Mouse (Mus musculus): Measurements from ENCODE around the gene Map4. TPM values are rescaled to one million over a fixed set of nuclear protein-coding genes. Genes with fewer than 3 reads are reported as not detected.

Gene Map4
- polyA plus RNA-seq, 1 experiment from 2014 or later: 9.0 TPM

DNA sequence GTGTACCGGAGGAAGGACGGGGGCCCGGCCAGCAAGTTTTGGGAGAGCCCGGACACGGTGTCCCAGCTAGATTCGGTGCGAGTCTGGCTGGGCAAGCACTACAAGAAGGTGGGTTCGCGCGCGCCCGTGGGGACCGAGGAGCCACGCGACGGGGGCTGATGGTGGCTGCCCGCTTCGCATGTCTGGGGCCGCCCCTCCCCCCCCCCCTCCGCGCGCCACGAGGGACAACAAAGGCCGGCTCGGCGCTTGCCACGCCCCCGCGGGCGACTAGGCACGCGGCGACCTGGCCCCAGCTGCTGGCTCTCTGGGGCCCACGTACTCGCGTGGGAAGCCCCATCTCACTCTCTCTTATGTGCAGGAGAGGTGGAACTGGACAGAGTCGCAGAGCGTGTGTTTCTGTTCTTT lies 200.9 kb downstream of the Map4 start:
- peak; percentile 43 for ATAC-seq (ENCODE audit: low read depth)
- no peak for DNase-seq
- H3K27ac ChIP-seq: peak overlapping the region; percentile 97
- peak overlapping the region; percentile 92 for H3K9ac ChIP-seq
- H3K36me3 ChIP-seq: peaks cover 26% of the 10 kb centered on the region
- H3K4me1 ChIP-seq (replicated peaks): peaks cover 47% of the 10 kb centered on the region
- H3K9me3 ChIP-seq (replicated peaks): no peaks in the 10 kb centered on the region
- peak overlapping the region; percentile 98 for H3K4me2 ChIP-seq
- H3K4me3 ChIP-seq (replicated peaks): peak overlapping the region; percentile 86
- WGBS (ENCODE audit: insufficient replicate concordance): under 1% methylated on average over 35 of the region's 38 CpGs
- no peaks in the 10 kb centered on the region for H3K27me3 ChIP-seq

- peak overlapping the region; percentile 97; the same call in 1 of the 2 replicates for H3K27ac ChIP-seq
- peaks cover 47% of the 10 kb centered on the region for H3K4me1 ChIP-seq (replicated peaks)
- H3K27me3 ChIP-seq: no peaks in the 10 kb centered on the region
- H3K9ac ChIP-seq: peak overlapping the region; percentile 92
- DNase-seq (no peak), ATAC-seq (ENCODE audit: low read depth) (no peak)
- peaks cover 31% of the 10 kb centered on the region for H3K36me3 ChIP-seq
- H3K4me3 ChIP-seq (replicated peaks): peak overlapping the region; percentile 86
- WGBS (ENCODE audit: insufficient replicate concordance): 29% methylated on average over 6 of the region's 6 CpGs
- H3K4me2 ChIP-seq: peak overlapping the region; percentile 98
- H3K9me3 ChIP-seq (replicated peaks): no peaks in the 10 kb centered on the region
These were observed 201.7 kb downstream of the Map4 start for GRCm38 (mm10) chr9:110132921-110133320.

Small RNA genes within 50 kb of the gene (microRNA-seq; reads per million reads assigned to microRNA genes)
- gene Mir7089: 3.2 reads per million, percentile 5 among the genes with 10 or more reads in this experiment

Other genes with a start within 250 kb of the Map4 start
- not detected in 2 replicates for gene Fbxw18, start 228.8 kb upstream of the Map4 start, polyA plus RNA-seq (2015; fragmentation: Nextera tagmentation; extraction: Ambion mirVana)
- not detected in 2 replicates for gene Fbxw26, start 185.4 kb upstream of the Map4 start, polyA plus RNA-seq (2015; fragmentation: Nextera tagmentation; extraction: Ambion mirVana)
- not detected in 2 replicates for gene Fbxw27, start 140.8 kb upstream of the Map4 start, polyA plus RNA-seq (2015; fragmentation: Nextera tagmentation; extraction: Ambion mirVana)
- not detected in 2 replicates for gene Spink8, start 119.2 kb upstream of the Map4 start, polyA plus RNA-seq (2015; fragmentation: Nextera tagmentation; extraction: Ambion mirVana)
- 55.1 and 58.0 TPM in 2 replicates for gene Nme6, start 98.7 kb upstream of the Map4 start, polyA plus RNA-seq (2015; fragmentation: Nextera tagmentation; extraction: Ambion mirVana)
- gene Camp, start 81.8 kb upstream of the Map4 start, polyA plus RNA-seq (2015; fragmentation: Nextera tagmentation; extraction: Ambion mirVana): 39.6 and 41.2 TPM in 2 replicates
- gene Cdc25a, start 55.9 kb upstream of the Map4 start, polyA plus RNA-seq (2015; fragmentation: Nextera tagmentation; extraction: Ambion mirVana): 16.7 and 18.8 TPM in 2 replicates
- gene Smarcc1, start 186.2 kb downstream of the Map4 start, polyA plus RNA-seq (2015; fragmentation: Nextera tagmentation; extraction: Ambion mirVana): 43.4 and 54.5 TPM in 2 replicates
- gene Dhx30, start 186.4 kb downstream of the Map4 start, polyA plus RNA-seq (2015; fragmentation: Nextera tagmentation; extraction: Ambion mirVana): 40.3 and 49.1 TPM in 2 replicates

All from liver, embryonic 13.5 days (tissue).